ENCODE assay signal across 8 mouse cellular contexts in genomic region chr7:19179173-19179572, GRCm38 (mm10). TPM values are rescaled to one million over a fixed set of nuclear protein-coding genes. Genes with fewer than 3 reads are reported as not detected.
A peak's percentile ranks its signal among the peaks of the same experiment; 100 is the strongest.
DNase-seq lines count a peak whose midpoint lies in the region; ATAC-seq and TF ChIP-seq lines count a peak whose summit lies in the region.

No protein-coding gene starts in this region.

- under 1% methylated on average over 32 of the region's 32 CpGs for WGBS in heart, adult 2 months
- WGBS in intestine, postnatal 0 days = under 1% methylated on average over 32 of the region's 32 CpGs
- 3% methylated on average over 24 of the region's 32 CpGs for WGBS in limb, embryonic 15.5 days
- WGBS in midbrain, embryonic 13.5 days = 1% methylated on average over 31 of the region's 32 CpGs

- H3K9me3 ChIP-seq in intestine, postnatal 0 days (ENCODE audit: control insufficient read depth) = 0 out of 2 replicates have a peak, but pooled peaks cover 4% of the 10 kb centered on the region
- no peaks in the 10 kb centered on the region for H3K9me3 ChIP-seq in limb, embryonic 15.5 days
- no peaks in the 10 kb centered on the region for H3K9me3 ChIP-seq in midbrain, embryonic 13.5 days

- peak; percentile 53 for TF ChIP-seq CTCF in cortical plate, adult 2 months (IDR thresholded peaks at IDR 0.05; ENCODE audit: extremely low read depth, insufficient read depth, low read length)
- TF ChIP-seq CTCF in heart, adult 2 months (IDR thresholded peaks at IDR 0.05) = peak; percentile 70
- TF ChIP-seq CTCF in intestine, postnatal 0 days (IDR thresholded peaks at IDR 0.05; ENCODE audit: low read depth) = peak; percentile 90

- peak overlapping the region; percentile 48 for H3K4me2 ChIP-seq in intestine, postnatal 0 days (replicated peaks; ENCODE audit: low read depth)
- H3K4me2 ChIP-seq in limb, embryonic 15.5 days = peak overlapping the region; percentile 42
- H3K4me2 ChIP-seq in midbrain, embryonic 13.5 days (replicated peaks) = peak overlapping the region; percentile 74

- H3K4me1 ChIP-seq in cortical plate, adult 2 months (ENCODE audit: control insufficient read depth, insufficient read depth, low read length) = no peaks in the 10 kb centered on the region
- peaks cover 5% of the 10 kb centered on the region for H3K4me1 ChIP-seq in heart, adult 2 months (ENCODE audit: control insufficient read depth, insufficient read depth, low read length)
- 0 out of 2 replicates have a peak, but pooled peaks cover 4% of the 10 kb centered on the region for H3K4me1 ChIP-seq in intestine, postnatal 0 days (replicated peaks; ENCODE audit: control insufficient read depth, insufficient read depth, low read length)
- H3K4me1 ChIP-seq in limb, embryonic 15.5 days = peaks cover 56% of the 10 kb centered on the region
- H3K4me1 ChIP-seq in midbrain, embryonic 13.5 days (replicated peaks) = peaks cover 43% of the 10 kb centered on the region

- DNase-seq in layer of hippocampus, adult 11-12 months (ENCODE audit: low spot score) = peak; percentile 72
- DNase-seq in layer of hippocampus, adult 9-10 months (ENCODE audit: low spot score) = no peak
- DNase-seq in heart, adult 2 months = peak; percentile 74 to 79
- peak; percentile 58 to 68 for DNase-seq in spleen, adult 18-20 months

- peak overlapping the region; percentile 88; the same call in 1 of the 2 replicates for H3K4me3 ChIP-seq in cortical plate, adult 2 months (ENCODE audit: insufficient read depth, low read length)
- H3K4me3 ChIP-seq in heart, adult 2 months = peak overlapping the region; percentile 24; the same call in 1 of the 2 replicates
- H3K4me3 ChIP-seq in intestine, postnatal 0 days (ENCODE audit: low read depth, low read length) = 0 out of 2 replicates have a peak overlapping the region, but pooled peaks have one; percentile 1
- H3K4me3 ChIP-seq in limb, embryonic 15.5 days = peak overlapping the region; percentile 30
- H3K4me3 ChIP-seq in midbrain, embryonic 13.5 days (replicated peaks) = peak overlapping the region; percentile 69

- no peaks in the 10 kb centered on the region for H3K79me2 ChIP-seq in heart, adult 2 months (replicated peaks; ENCODE audit: control insufficient read depth, insufficient read depth, low read length)

- peak; percentile 7; the same call in 1 of the 2 replicates for ATAC-seq in intestine, postnatal 0 days
- no peak for ATAC-seq in limb, embryonic 15.5 days (ENCODE audit: insufficient number of reproducible peaks, low FRiP score, low TSS enrichment, low read depth)
- ATAC-seq in midbrain, embryonic 13.5 days = no peak

- TF ChIP-seq POLR2A in cortical plate, adult 2 months (IDR thresholded peaks at IDR 0.05; ENCODE audit: extremely low read depth, insufficient read depth, low read length) = no peak
- TF ChIP-seq POLR2A in heart, adult 2 months (IDR thresholded peaks at IDR 0.05; ENCODE audit: insufficient read depth, low read depth, low read length) = no peak

- no peak overlapping the region for H3K9ac ChIP-seq in heart, adult 2 months (ENCODE audit: low read depth, low read length)
- H3K9ac ChIP-seq in intestine, postnatal 0 days (ENCODE audit: low read depth, low read length) = no peak overlapping the region
- H3K9ac ChIP-seq in limb, embryonic 15.5 days = no peak overlapping the region
- peak overlapping the region; percentile 17; the same call in 1 of the 2 replicates for H3K9ac ChIP-seq in midbrain, embryonic 13.5 days (replicated peaks)

- no peak overlapping the region for H3K27ac ChIP-seq in cortical plate, adult 2 months (ENCODE audit: insufficient read depth, low read length)
- H3K27ac ChIP-seq in heart, adult 2 months = no peak overlapping the region
- no peak overlapping the region for H3K27ac ChIP-seq in intestine, postnatal 0 days (ENCODE audit: low read depth, low read length)
- no peak overlapping the region for H3K27ac ChIP-seq in limb, embryonic 15.5 days
- H3K27ac ChIP-seq in midbrain, embryonic 13.5 days = no peak overlapping the region

- H3K36me3 ChIP-seq in heart, adult 2 months (ENCODE audit: control insufficient read depth, insufficient read depth, low read length) = no peaks in the 10 kb centered on the region
- H3K36me3 ChIP-seq in intestine, postnatal 0 days (ENCODE audit: control insufficient read depth, insufficient read depth) = no peaks in the 10 kb centered on the region
- H3K36me3 ChIP-seq in limb, embryonic 15.5 days = no peaks in the 10 kb centered on the region
- H3K36me3 ChIP-seq in midbrain, embryonic 13.5 days = peaks cover 25% of the 10 kb centered on the region

- no peak for TF ChIP-seq EP300 in heart, adult 2 months (IDR thresholded peaks at IDR 0.05; ENCODE audit: insufficient read depth, low read depth, low read length)

- intact Hi-C loops in heart, adult 2 months (cut with DNase I) = loop anchor here (2.0 kb wide), 4 partner anchors 18 to 164 kb away; partner anchors contain the start of gene Rtn2

- H3K27me3 ChIP-seq in heart, adult 2 months (ENCODE audit: control insufficient read depth, insufficient read depth, low read length) = peaks cover 6% of the 10 kb centered on the region; the same call in 1 of the 2 replicates
- H3K27me3 ChIP-seq in intestine, postnatal 0 days (replicated peaks; ENCODE audit: control insufficient read depth, insufficient read depth, low read length) = peaks cover 48% of the 10 kb centered on the region
- H3K27me3 ChIP-seq in limb, embryonic 15.5 days = peaks cover 53% of the 10 kb centered on the region
- peaks cover 39% of the 10 kb centered on the region for H3K27me3 ChIP-seq in midbrain, embryonic 13.5 days

RNA-seq across cellular contexts. Expression of gene Eml2, which starts 3.0 kb away (rescaled TPM):
- 156 and 157 TPM in 2 replicates for polyA plus RNA-seq in cortical plate, adult 2 months (2012; rRNA removed)
- total RNA-seq in heart, adult 2 months (2021) = 10 to 100 TPM; 35.6 to 38.7 TPM
- 37.3 and 38.8 TPM in 2 replicates for polyA plus RNA-seq in heart, adult 2 months (2012; rRNA removed)
- 5.0 and 5.1 TPM in 2 replicates for polyA plus RNA-seq in intestine, postnatal 0 days (2015; fragmentation: Nextera tagmentation; extraction: Ambion mirVana)
- polyA plus RNA-seq in limb, embryonic 15.5 days (2015; fragmentation: Nextera tagmentation; extraction: Ambion mirVana) = 8.7 and 12.8 TPM in 2 replicates
- polyA plus RNA-seq in midbrain, embryonic 13.5 days (2015; fragmentation: Nextera tagmentation; extraction: Ambion mirVana) = 6.3 and 10.0 TPM in 2 replicates

RNA-seq across cellular contexts. Expression of gene Gipr, which starts 13.2 kb away (rescaled TPM):
- polyA plus RNA-seq in cortical plate, adult 2 months (2012; rRNA removed) = 3.3 and 3.9 TPM in 2 replicates
- total RNA-seq in heart, adult 2 months (2021) = under 1 TPM in 1 of 2 experiments, not detected in 1; 0.16 TPM
- 2.5 and 3.0 TPM in 2 replicates for polyA plus RNA-seq in heart, adult 2 months (2012; rRNA removed)
- polyA plus RNA-seq in intestine, postnatal 0 days (2015; fragmentation: Nextera tagmentation; extraction: Ambion mirVana) = 0.48 and 0.67 TPM in 2 replicates
- 1.0 and 1.2 TPM in 2 replicates for polyA plus RNA-seq in limb, embryonic 15.5 days (2015; fragmentation: Nextera tagmentation; extraction: Ambion mirVana)
- 2.6 and 3.4 TPM in 2 replicates for polyA plus RNA-seq in midbrain, embryonic 13.5 days (2015; fragmentation: Nextera tagmentation; extraction: Ambion mirVana)

RNA-seq across cellular contexts. Expression of gene Snrpd2, which starts 29.7 kb away (rescaled TPM):
- polyA plus RNA-seq in cortical plate, adult 2 months (2012; rRNA removed) = 88.2 and 92.1 TPM in 2 replicates
- total RNA-seq in heart, adult 2 months (2021) = 10 to 100 TPM; 58.7 to 68.7 TPM
- polyA plus RNA-seq in heart, adult 2 months (2012; rRNA removed) = 28.6 and 34.7 TPM in 2 replicates
- 66.3 and 69.6 TPM in 2 replicates for polyA plus RNA-seq in intestine, postnatal 0 days (2015; fragmentation: Nextera tagmentation; extraction: Ambion mirVana)
- 124 and 130 TPM in 2 replicates for polyA plus RNA-seq in limb, embryonic 15.5 days (2015; fragmentation: Nextera tagmentation; extraction: Ambion mirVana)
- polyA plus RNA-seq in midbrain, embryonic 13.5 days (2015; fragmentation: Nextera tagmentation; extraction: Ambion mirVana) = 124 and 126 TPM in 2 replicates

RNA-seq across cellular contexts. Expression of gene Qpctl, which starts 30.1 kb away (rescaled TPM):
- 16.2 and 17.4 TPM in 2 replicates for polyA plus RNA-seq in cortical plate, adult 2 months (2012; rRNA removed)
- total RNA-seq in heart, adult 2 months (2021) = 1 to 10 TPM; 3.8 to 4.6 TPM
- polyA plus RNA-seq in heart, adult 2 months (2012; rRNA removed) = 5.3 and 6.3 TPM in 2 replicates
- 7.3 and 8.1 TPM in 2 replicates for polyA plus RNA-seq in intestine, postnatal 0 days (2015; fragmentation: Nextera tagmentation; extraction: Ambion mirVana)
- polyA plus RNA-seq in limb, embryonic 15.5 days (2015; fragmentation: Nextera tagmentation; extraction: Ambion mirVana) = 13.7 and 13.8 TPM in 2 replicates
- polyA plus RNA-seq in midbrain, embryonic 13.5 days (2015; fragmentation: Nextera tagmentation; extraction: Ambion mirVana) = 22.5 and 23.9 TPM in 2 replicates

RNA-seq across cellular contexts. Expression of gene Gpr4, which starts 33.2 kb away (rescaled TPM):
- 6.1 and 6.5 TPM in 2 replicates for polyA plus RNA-seq in cortical plate, adult 2 months (2012; rRNA removed)
- 1 to 10 TPM; 6.8 to 7.2 TPM for total RNA-seq in heart, adult 2 months (2021)
- polyA plus RNA-seq in heart, adult 2 months (2012; rRNA removed) = 17.1 and 22.0 TPM in 2 replicates
- polyA plus RNA-seq in intestine, postnatal 0 days (2015; fragmentation: Nextera tagmentation; extraction: Ambion mirVana) = 1.3 and 1.6 TPM in 2 replicates
- polyA plus RNA-seq in limb, embryonic 15.5 days (2015; fragmentation: Nextera tagmentation; extraction: Ambion mirVana) = 2.4 and 3.0 TPM in 2 replicates
- 1.8 and 1.9 TPM in 2 replicates for polyA plus RNA-seq in midbrain, embryonic 13.5 days (2015; fragmentation: Nextera tagmentation; extraction: Ambion mirVana)

Comparison
In these comparisons a context has a peak if more than half of its experiments do, and no peak if none do; other contexts are left out.
1. H3K4me3 ChIP-seq: peak in every context shown above with its lines; median percentile 88 in cortical plate, adult 2 months; 69 in midbrain, embryonic 13.5 days; 30 in limb, embryonic 15.5 days; 24 in heart, adult 2 months; 1 in intestine, postnatal 0 days.